Mouse (Mus musculus) intestine, postnatal 0 days (tissue): Measurements from ENCODE around the gene Fam71b. TPM values are rescaled to one million over a fixed set of nuclear protein-coding genes. Genes with fewer than 3 reads are reported as not detected.

ENCODE experiments used
- ATAC-seq: fragments of 200-750 bp; cut with Nextera tagmentation; 2 replicates; pipeline ENCODE4 v1.8.0; 2017; ENCODE audit warnings: mild to moderate bottlenecking, moderate TSS enrichment, moderate library complexity
- H3K27ac ChIP-seq: fragments of 300-500 bp; sonication (generic); 2 replicates; pipeline ENCODE4 v1.5.1; 2014; ENCODE audit warnings: mild to moderate bottlenecking, low read depth, low read length, moderate library complexity
- H3K27me3 ChIP-seq: fragments of 300-500 bp; sonication (generic); replicated peaks from 2 replicates; pipeline ENCODE4 v1.6.1; 2014; ENCODE audit warnings: low read length, mixed read lengths; ENCODE audit not compliant: control insufficient read depth, insufficient read depth
- H3K36me3 ChIP-seq: fragments of 300-500 bp; sonication (generic); 2 replicates; pipeline ENCODE4 v1.6.1; 2014; ENCODE audit warnings: mild to moderate bottlenecking, moderate library complexity; ENCODE audit not compliant: control insufficient read depth, insufficient read depth
- H3K4me1 ChIP-seq: fragments of 300-500 bp; sonication (generic); replicated peaks from 2 replicates; pipeline ENCODE4 v1.6.1; 2014; ENCODE audit warnings: antibody characterized with exemption, low read length, mixed read lengths; ENCODE audit not compliant: control insufficient read depth, insufficient read depth
- H3K4me2 ChIP-seq: fragments of 300-500 bp; sonication (generic); replicated peaks from 2 replicates; pipeline ENCODE4 v1.6.1; 2014; ENCODE audit warnings: low read depth, mild to moderate bottlenecking, moderate library complexity
- H3K4me3 ChIP-seq: fragments of 300-500 bp; sonication (generic); 2 replicates; pipeline ENCODE4 v1.5.1; 2014; ENCODE audit warnings: low read depth, low read length
- H3K9ac ChIP-seq: fragments of 300-500 bp; sonication (generic); 2 replicates; pipeline ENCODE4 v1.6.1; 2014; ENCODE audit warnings: mild to moderate bottlenecking, low read depth, low read length
- H3K9me3 ChIP-seq: fragments of 300-500 bp; sonication (generic); 2 replicates; pipeline ENCODE4 v1.6.1; 2016; ENCODE audit warnings: mixed run types; ENCODE audit not compliant: control insufficient read depth
- CTCF ChIP-seq: sonication (generic); IDR thresholded peaks from 2 replicates; pipeline ENCODE4 v1.5.1; 2016; ENCODE audit warnings: low read depth, mild to moderate bottlenecking, control low read depth, antibody characterized with exemption, moderate library complexity
- WGBS: fragments of 180-500 bp; shearing (Covaris S2); extraction: QIAGEN DNeasy Blood & Tissue Kit; methylation state at CpG from one replicate; pipeline ENCODE4 v1.1.7; 2014; 5-methylcytosine and 5-hydroxymethylcytosine counted together
- polyA plus RNA-seq: library from polyadenylated mRNA; unstranded; fragments of >200 nt; fragmentation: Nextera tagmentation; extraction: Ambion mirVana; gene quantifications from 2 replicates; pipeline ENCODE4 v1.2.1, GENCODE M21; 2015

Fam71b gene
- polyA plus RNA-seq, 1 experiment from 2014 or later, result not detected

DNA sequence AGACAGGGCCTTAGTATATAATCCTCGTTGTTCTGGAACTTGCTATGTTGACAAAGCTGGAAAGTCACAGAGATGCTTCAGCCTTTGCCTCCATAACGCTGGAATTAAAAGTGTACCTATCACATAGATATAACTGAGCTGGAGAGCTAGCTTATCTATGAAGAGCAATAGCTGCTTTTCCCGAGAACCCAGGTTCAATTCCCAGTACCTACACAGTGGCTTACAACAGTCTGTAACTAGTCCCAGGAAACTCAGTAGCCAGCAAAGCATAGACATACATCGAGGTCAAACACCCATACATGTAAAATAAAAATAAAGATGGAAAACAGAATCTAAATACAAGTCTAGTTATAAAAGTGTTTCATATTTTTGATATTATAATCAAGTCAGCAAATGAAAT lies 2.1 kb downstream of the Fam71b start:
- no peak overlapping the region for H3K4me2 ChIP-seq

DNA sequence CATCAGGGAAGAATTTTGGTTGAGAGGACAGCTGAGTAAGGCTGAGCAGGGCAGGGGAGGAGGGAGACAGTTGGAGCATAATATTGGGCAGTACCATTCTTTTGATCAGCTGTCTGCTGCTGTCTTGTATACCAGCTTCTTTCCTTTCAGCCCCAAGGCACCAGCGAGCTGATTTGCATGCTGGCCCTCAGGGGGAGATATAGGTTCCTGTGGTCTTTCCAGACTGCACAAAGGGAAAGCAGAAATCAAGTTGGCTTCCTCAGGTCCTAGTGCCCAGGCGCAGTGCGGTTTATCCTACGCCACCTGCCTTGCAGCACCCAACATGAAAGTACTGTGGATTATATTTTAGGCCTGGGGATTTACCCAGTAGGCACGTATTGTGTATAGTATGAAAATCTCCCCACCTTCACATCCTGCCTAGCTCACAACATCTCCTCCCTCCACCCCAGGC lies 2.6 kb downstream of the Fam71b start:
- no peak for ATAC-seq
- H3K4me2 ChIP-seq, result no peak overlapping the region
- H3K36me3 ChIP-seq, result no peaks in the 10 kb centered on the region
- no peaks in the 10 kb centered on the region for H3K27me3 ChIP-seq
- no peak for TF ChIP-seq CTCF
- no peaks in the 10 kb centered on the region for H3K9me3 ChIP-seq
- H3K27ac ChIP-seq, result no peak overlapping the region
- H3K4me3 ChIP-seq, result no peak overlapping the region
- 77% methylated on average over 5 of the region's 5 CpGs for WGBS
- H3K9ac ChIP-seq, result no peak overlapping the region
- H3K4me1 ChIP-seq, result no peaks in the 10 kb centered on the region

More for the DNA sequence above, 2.1 kb downstream of the Fam71b start:
- Histone ChIP-seq H3K36me3 (no peaks in the 10 kb centered on the region), H3K9ac (no peak overlapping the region), H3K4me1 (no peaks in the 10 kb centered on the region), H3K4me3 (no peak overlapping the region), H3K27ac (no peak overlapping the region), H3K27me3 (no peaks in the 10 kb centered on the region), H3K9me3 (no peaks in the 10 kb centered on the region)
- WGBS, result 85% methylated on average over 4 of the region's 4 CpGs
- no peak for TF ChIP-seq CTCF
- no peak for ATAC-seq

DNA sequence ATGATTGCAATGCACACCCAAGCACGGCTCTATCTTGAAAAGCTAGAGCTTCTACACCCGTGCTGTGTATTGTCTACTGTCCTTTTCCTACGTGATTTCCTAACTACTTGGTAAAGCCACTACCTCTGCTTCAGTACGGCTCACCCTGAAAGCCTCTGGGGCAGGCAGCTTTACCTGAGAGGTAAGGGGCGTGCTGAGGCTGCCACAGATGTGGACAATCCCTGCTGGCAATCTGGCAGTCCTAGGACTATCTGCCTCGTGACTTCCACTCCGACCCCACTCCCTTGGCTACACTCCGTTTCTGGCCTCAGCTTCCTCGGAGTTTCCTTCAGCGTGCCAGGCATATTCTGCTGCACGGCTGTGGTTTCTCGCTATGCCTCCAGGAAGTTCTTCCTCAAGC lies 5.2 kb downstream of the Fam71b start:
- no peaks in the 10 kb centered on the region for H3K4me1 ChIP-seq
- H3K36me3 ChIP-seq, result no peaks in the 10 kb centered on the region
- ATAC-seq, result no peak
- no peak for TF ChIP-seq CTCF
- H3K9me3 ChIP-seq, result no peaks in the 10 kb centered on the region
- H3K4me2 ChIP-seq, result peak overlapping the region; percentile 61
- no peak overlapping the region for H3K9ac ChIP-seq
- H3K4me3 ChIP-seq, result peak overlapping the region; percentile 17
- 40% methylated on average over 12 of the region's 12 CpGs for WGBS
- H3K27me3 ChIP-seq, result no peaks in the 10 kb centered on the region
- no peak overlapping the region for H3K27ac ChIP-seq

DNA sequence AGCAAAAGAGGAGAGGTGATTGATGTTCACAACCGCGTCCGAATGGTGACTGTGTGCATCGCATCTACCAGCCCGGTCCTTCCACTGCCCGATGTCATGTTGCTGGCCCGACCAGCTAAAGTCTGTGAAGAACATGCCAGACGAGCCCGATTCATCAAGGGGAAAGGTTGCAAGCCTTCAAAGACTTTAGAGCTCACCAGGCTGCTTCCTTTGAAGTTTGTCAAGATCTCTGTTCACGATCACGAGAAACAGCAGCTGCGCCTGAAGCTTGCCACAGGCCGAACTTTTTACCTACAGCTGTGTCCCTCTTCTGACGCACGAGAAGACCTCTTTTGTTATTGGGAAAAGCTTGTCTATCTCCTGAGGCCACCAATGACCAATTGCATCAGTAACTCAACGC lies 8.6 kb downstream of the Fam71b start:
- H3K4me2 ChIP-seq, result no peak overlapping the region
- no peak for ATAC-seq
- no peaks in the 10 kb centered on the region for H3K9me3 ChIP-seq
- H3K27ac ChIP-seq, result no peak overlapping the region
- TF ChIP-seq CTCF, result no peak
- H3K4me1 ChIP-seq, result no peaks in the 10 kb centered on the region
- no peaks in the 10 kb centered on the region for H3K36me3 ChIP-seq
- no peak overlapping the region for H3K9ac ChIP-seq
- WGBS, result 88% methylated on average over 16 of the region's 16 CpGs
- H3K4me3 ChIP-seq, result no peak overlapping the region
- no peaks in the 10 kb centered on the region for H3K27me3 ChIP-seq

DNA sequence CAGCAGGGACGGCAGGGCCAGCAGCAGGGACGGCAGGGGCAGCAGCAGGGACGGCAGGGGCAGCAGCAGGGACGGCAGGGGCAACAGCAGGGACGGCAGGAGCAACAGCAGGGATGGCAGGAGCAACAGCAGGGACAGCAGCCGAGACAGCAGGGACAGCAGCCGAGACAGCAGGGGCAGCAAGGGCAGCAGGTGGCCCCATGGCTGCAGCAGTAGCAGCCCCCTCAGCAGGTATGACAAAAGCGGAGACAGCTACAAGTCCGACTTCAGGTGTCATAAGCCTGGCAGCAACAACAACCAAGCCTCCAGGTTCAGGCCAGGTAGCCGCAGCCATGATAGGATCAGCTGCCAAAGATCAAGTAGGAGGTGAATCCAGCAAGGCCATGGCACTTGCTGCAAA lies 10.4 kb downstream of the Fam71b start:
- WGBS, result 53% methylated on average over 10 of the region's 10 CpGs
- Histone ChIP-seq H3K4me2 (no peak overlapping the region), H3K4me3 (no peak overlapping the region), H3K9me3 (no peaks in the 10 kb centered on the region), H3K9ac (no peak overlapping the region), H3K27me3 (no peaks in the 10 kb centered on the region), H3K36me3 (no peaks in the 10 kb centered on the region), H3K27ac (no peak overlapping the region), H3K4me1 (no peaks in the 10 kb centered on the region)
- no peak for ATAC-seq
- no peak for TF ChIP-seq CTCF

DNA sequence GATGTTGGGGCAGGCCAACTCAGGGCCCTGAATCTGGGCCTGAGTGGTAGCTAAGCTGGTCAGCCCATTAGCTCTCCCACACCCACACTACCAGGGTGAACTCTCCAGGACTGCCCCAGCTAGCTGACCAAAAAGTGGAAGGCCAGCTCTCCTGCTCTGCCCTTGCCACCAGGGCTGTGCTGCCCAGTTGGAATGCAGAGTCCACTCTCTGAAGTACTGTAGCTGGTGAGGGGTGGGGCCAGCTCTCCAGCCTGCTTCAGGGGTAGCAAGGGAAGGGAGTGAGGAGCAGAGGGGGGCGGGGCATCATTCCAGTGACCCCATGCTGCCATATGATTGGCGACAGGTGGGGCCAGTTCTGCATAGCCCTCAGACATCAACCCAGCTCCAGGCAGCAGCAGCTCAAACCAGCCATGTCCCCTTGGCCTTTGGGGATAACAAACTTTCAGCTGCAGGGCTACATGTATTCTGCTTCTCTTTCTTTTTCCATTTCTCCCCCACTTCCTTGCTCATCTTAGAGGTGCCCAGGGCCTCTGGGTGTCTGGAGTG lies 13.7 kb downstream of the Fam71b start:
- no peak overlapping the region for H3K4me3 ChIP-seq
- H3K27ac ChIP-seq, result no peak overlapping the region
- H3K4me1 ChIP-seq, result no peaks in the 10 kb centered on the region
- 58% methylated on average over 2 of the region's 2 CpGs for WGBS
- H3K4me2 ChIP-seq, result no peak overlapping the region
- H3K9ac ChIP-seq, result no peak overlapping the region
- H3K9me3 ChIP-seq, result no peaks in the 10 kb centered on the region
- H3K36me3 ChIP-seq, result no peaks in the 10 kb centered on the region
- no peaks in the 10 kb centered on the region for H3K27me3 ChIP-seq
- no peak for ATAC-seq
- no peak for TF ChIP-seq CTCF

DNA sequence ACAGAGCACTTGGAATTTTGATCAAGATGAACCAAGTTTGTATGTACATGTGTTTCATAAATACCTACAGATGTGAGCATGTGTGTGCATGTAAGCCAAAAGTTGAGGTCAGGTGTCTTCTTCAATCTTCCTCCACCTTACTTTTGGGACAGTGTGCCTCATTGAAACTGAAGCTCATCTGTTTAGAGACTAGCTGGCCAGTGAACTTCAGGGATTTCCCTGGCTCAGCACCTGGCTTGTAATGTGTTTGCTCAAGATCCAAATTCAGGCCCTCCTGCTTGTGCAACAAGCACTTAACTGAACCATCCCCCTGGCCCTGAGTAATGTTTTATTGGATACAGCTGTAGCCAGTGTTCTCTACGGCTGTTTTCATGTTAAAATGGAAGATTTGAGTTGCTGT lies 22.1 kb downstream of the Fam71b start:
- H3K4me3 ChIP-seq, result no peak overlapping the region
- no peak for TF ChIP-seq CTCF
- WGBS, result 32% methylated on average over 1 of the region's 1 CpGs

More for the DNA sequence above, 22.1 kb downstream of the Fam71b start:
- ATAC-seq, result no peak
- H3K36me3 ChIP-seq, result no peaks in the 10 kb centered on the region
- no peak overlapping the region for H3K4me2 ChIP-seq
- H3K27me3 ChIP-seq, result no peaks in the 10 kb centered on the region
- no peaks in the 10 kb centered on the region for H3K4me1 ChIP-seq
- no peak overlapping the region for H3K27ac ChIP-seq
- H3K9ac ChIP-seq, result no peak overlapping the region
- no peaks in the 10 kb centered on the region for H3K9me3 ChIP-seq
